Mouse (Mus musculus): ENCODE results near the gene Snx30.
A peak's percentile ranks its signal among the peaks of the same experiment; 100 is the strongest.

The Snx30 gene

GRCm38 (mm10) chr4:59870859-59871591 is 65.4 kb downstream of the Snx30 start:
- peak; percentile 47 to 64 for DNase-seq (ENCODE audit: low read depth in 2 of 2, low spot score in 2 of 2)

- no peak for DNase-seq (ENCODE audit: low read depth in 2 of 2, low spot score in 2 of 2)
These were observed 67.6 kb downstream of the Snx30 start for GRCm38 (mm10) chr4:59873240-59873639.

GRCm38 (mm10) chr4:59873830-59874229 is 68.2 kb downstream of the Snx30 start:
- no peak for DNase-seq (ENCODE audit: low read depth in 2 of 2, low spot score in 2 of 2)

- no peak for DNase-seq (ENCODE audit: low read depth in 2 of 2, low spot score in 2 of 2)
These were observed 70.9 kb downstream of the Snx30 start for GRCm38 (mm10) chr4:59876570-59876969.

- DNase-seq (ENCODE audit: low read depth in 2 of 2, low spot score in 2 of 2): no peak
These were observed 71.4 kb downstream of the Snx30 start for GRCm38 (mm10) chr4:59877025-59877424.

GRCm38 (mm10) chr4:59878595-59878994 is 73.0 kb downstream of the Snx30 start:
- no peak for DNase-seq (ENCODE audit: low read depth in 2 of 2, low spot score in 2 of 2)

GRCm38 (mm10) chr4:59879444-59879843 is 73.8 kb downstream of the Snx30 start:
- no peak for DNase-seq (ENCODE audit: low read depth in 2 of 2, low spot score in 2 of 2)

- DNase-seq (ENCODE audit: low read depth in 2 of 2, low spot score in 2 of 2): no peak
These were observed 75.1 kb downstream of the Snx30 start for GRCm38 (mm10) chr4:59880725-59881124.

GRCm38 (mm10) chr4:59881210-59881609 is 75.6 kb downstream of the Snx30 start:
- no peak for DNase-seq (ENCODE audit: low read depth in 2 of 2, low spot score in 2 of 2)

- no peak for DNase-seq (ENCODE audit: low read depth in 2 of 2, low spot score in 2 of 2)
These were observed 78.6 kb downstream of the Snx30 start for GRCm38 (mm10) chr4:59884136-59884696.

GRCm38 (mm10) chr4:59886281-59886680 is 80.6 kb downstream of the Snx30 start:
- DNase-seq (ENCODE audit: low read depth in 2 of 2, low spot score in 2 of 2): no peak

GRCm38 (mm10) chr4:59887011-59887410 is 81.4 kb downstream of the Snx30 start:
- no peak for DNase-seq (ENCODE audit: low read depth in 2 of 2, low spot score in 2 of 2)

- DNase-seq (ENCODE audit: low read depth in 2 of 2, low spot score in 2 of 2): no peak
These were observed 82.4 kb downstream of the Snx30 start for GRCm38 (mm10) chr4:59888014-59888413.

- no peak for DNase-seq (ENCODE audit: low read depth in 2 of 2, low spot score in 2 of 2)
These were observed 84.5 kb downstream of the Snx30 start for GRCm38 (mm10) chr4:59890086-59890600.

- no peak for DNase-seq (ENCODE audit: low read depth in 2 of 2, low spot score in 2 of 2)
These were observed 86.2 kb downstream of the Snx30 start for GRCm38 (mm10) chr4:59891723-59892416.

- DNase-seq (ENCODE audit: low read depth in 2 of 2, low spot score in 2 of 2): no peak
These were observed 87.1 kb downstream of the Snx30 start for GRCm38 (mm10) chr4:59892731-59893130.

GRCm38 (mm10) chr4:59894415-59894814 is 88.8 kb downstream of the Snx30 start:
- no peak for DNase-seq (ENCODE audit: low read depth in 2 of 2, low spot score in 2 of 2)

GRCm38 (mm10) chr4:59894977-59895575 is 89.4 kb downstream of the Snx30 start:
- DNase-seq (ENCODE audit: low read depth in 2 of 2, low spot score in 2 of 2): no peak

- DNase-seq (ENCODE audit: low read depth in 2 of 2, low spot score in 2 of 2): no peak
These were observed 90.4 kb downstream of the Snx30 start for GRCm38 (mm10) chr4:59896000-59896399.

- DNase-seq (ENCODE audit: low read depth in 2 of 2, low spot score in 2 of 2): no peak
These were observed 92.3 kb downstream of the Snx30 start for GRCm38 (mm10) chr4:59897814-59898520.

- DNase-seq (ENCODE audit: low read depth in 2 of 2, low spot score in 2 of 2): no peak
These were observed 92.9 kb downstream of the Snx30 start for GRCm38 (mm10) chr4:59898521-59898919.
